Mouse (Mus musculus) naive thymus-derived CD4-positive, alpha-beta T cell, adult 5 months (primary cell): ENCODE data around the gene Prrc2a. TPM values are rescaled to one million over a fixed set of nuclear protein-coding genes. Genes with fewer than 3 reads are reported as not detected.

ENCODE experiments used
- polyA plus RNA-seq: library from polyadenylated mRNA; unstranded; fragments of 100-300 nt; shearing (Covaris generic); gene quantifications from one replicate; pipeline ENCODE4 v1.2.1, GENCODE M21; 2017

Prrc2a gene
- polyA plus RNA-seq, 1 experiment from 2014 or later = 31.3 TPM

Other genes with a start within 250 kb of the Prrc2a start
- 116 TPM for gene Neu1, start 233.6 kb downstream of the Prrc2a start, polyA plus RNA-seq
- 785 TPM for gene Hspa1b, start 205.7 kb downstream of the Prrc2a start, polyA plus RNA-seq
- gene Gm20481, start 195.0 kb downstream of the Prrc2a start, polyA plus RNA-seq = 42.4 TPM
- 403 TPM for gene Hspa1a, start 192.7 kb downstream of the Prrc2a start, polyA plus RNA-seq
- 0.17 TPM for gene Hspa1l, start 192.2 kb downstream of the Prrc2a start, polyA plus RNA-seq
- gene Lsm2, start 183.0 kb downstream of the Prrc2a start, polyA plus RNA-seq = 59.4 TPM
- 151 TPM for gene Vars, start 163.9 kb downstream of the Prrc2a start, polyA plus RNA-seq
- not detected for gene Vwa7, start 148.3 kb downstream of the Prrc2a start, polyA plus RNA-seq
- not detected for gene Sapcd1, start 136.9 kb downstream of the Prrc2a start, polyA plus RNA-seq
- 4.4 TPM for gene Msh5, start 118.2 kb downstream of the Prrc2a start, polyA plus RNA-seq
- 228 TPM for gene Clic1, start 114.9 kb downstream of the Prrc2a start, polyA plus RNA-seq
- gene Ddah2, start 105.9 kb downstream of the Prrc2a start, polyA plus RNA-seq = 0.95 TPM
- gene Ly6g6c, start 99.5 kb downstream of the Prrc2a start, polyA plus RNA-seq = not detected
- not detected for gene Mpig6b, start 98.7 kb downstream of the Prrc2a start, polyA plus RNA-seq
- not detected for gene Ly6g6e, start 88.0 kb downstream of the Prrc2a start, polyA plus RNA-seq
- gene Ly6g6d, start 86.8 kb downstream of the Prrc2a start, polyA plus RNA-seq = not detected
- not detected for gene Ly6g6f, start 79.3 kb downstream of the Prrc2a start, polyA plus RNA-seq
- gene Abhd16a, start 75.6 kb downstream of the Prrc2a start, polyA plus RNA-seq = 90.2 TPM
- not detected for gene Ly6g5c, start 56.6 kb downstream of the Prrc2a start, polyA plus RNA-seq
- gene Ly6g5b, start 49.5 kb downstream of the Prrc2a start, polyA plus RNA-seq = 1.2 TPM
- gene Gpank1, start 43.4 kb downstream of the Prrc2a start, polyA plus RNA-seq = 64.4 TPM
- 190 TPM for gene Csnk2b, start 42.8 kb downstream of the Prrc2a start, polyA plus RNA-seq
- gene D17H6S53E, start 38.5 kb downstream of the Prrc2a start, polyA plus RNA-seq = 0.75 TPM
- not detected for gene Apom, start 32.8 kb downstream of the Prrc2a start, polyA plus RNA-seq
- gene Bag6, start 29.7 kb downstream of the Prrc2a start, polyA plus RNA-seq = 77.8 TPM
- gene Aif1, start 11.2 kb upstream of the Prrc2a start, polyA plus RNA-seq = not detected
- 1.8 TPM for gene Lst1, start 23.5 kb upstream of the Prrc2a start, polyA plus RNA-seq
- 754 TPM for gene Ltb, start 29.5 kb upstream of the Prrc2a start, polyA plus RNA-seq
- 4.2 TPM for gene Tnf, start 37.1 kb upstream of the Prrc2a start, polyA plus RNA-seq
- 24.6 TPM for gene Lta, start 40.5 kb upstream of the Prrc2a start, polyA plus RNA-seq
- gene Gm16181, start 55.9 kb upstream of the Prrc2a start, polyA plus RNA-seq = not detected
- 1.4 TPM for gene Atp6v1g2, start 68.8 kb upstream of the Prrc2a start, polyA plus RNA-seq
- 16.0 TPM for gene Nfkbil1, start 70.9 kb upstream of the Prrc2a start, polyA plus RNA-seq
- 192 TPM for gene Ddx39b, start 76.8 kb upstream of the Prrc2a start, polyA plus RNA-seq
- gene H2-D1, start 97.8 kb upstream of the Prrc2a start, polyA plus RNA-seq = 5,786 TPM
- not detected for gene H2-Q1, start 155.5 kb upstream of the Prrc2a start, polyA plus RNA-seq
- gene H2-Q2, start 177.3 kb upstream of the Prrc2a start, polyA plus RNA-seq = 7.0 TPM
- 50.9 TPM for gene H2-Q4, start 214.7 kb upstream of the Prrc2a start, polyA plus RNA-seq